Mouse (Mus musculus): ENCODE data around the gene Akt2. TPM values are rescaled to one million over a fixed set of nuclear protein-coding genes. Genes with fewer than 3 reads are reported as not detected.
"Not testable (repeated sequence)": the region's sequence is repeated elsewhere in the genome, so short reads cannot be mapped to it uniquely, and the experiment has no call there.

Gene Akt2
- polyA plus RNA-seq, 1 experiment, result 83.5 TPM

- TF ChIP-seq CTCF (IDR thresholded peaks at IDR 0.05; ENCODE audit: low read depth, low read length) (no peak), POLR2A (IDR thresholded peaks at IDR 0.05; ENCODE audit: borderline replicate concordance, low read depth, low read length) (no peak)
- Histone ChIP-seq H3K27ac (ENCODE audit: insufficient read depth, low read depth, low read length) (no peak overlapping the region), H3K4me1 (ENCODE audit: control insufficient read depth, insufficient read depth, low read length) (no peaks in the 10 kb centered on the region), H3K4me3 (ENCODE audit: insufficient read depth, low read length) (no peak overlapping the region)
Measured at GRCm38 (mm10) chr7:27633166-27633565, 41.8 kb downstream of the Akt2 start.

GRCm38 (mm10) chr7:27634691-27635090 is 43.3 kb downstream of the Akt2 start:
- H3K27ac ChIP-seq (ENCODE audit: insufficient read depth, low read depth, low read length), result no peak overlapping the region
- H3K4me1 ChIP-seq (ENCODE audit: control insufficient read depth, insufficient read depth, low read length), result no peaks in the 10 kb centered on the region
- no peak for TF ChIP-seq POLR2A (IDR thresholded peaks at IDR 0.05; ENCODE audit: borderline replicate concordance, low read depth, low read length)
- no peak overlapping the region for H3K4me3 ChIP-seq (ENCODE audit: insufficient read depth, low read length)

DNA sequence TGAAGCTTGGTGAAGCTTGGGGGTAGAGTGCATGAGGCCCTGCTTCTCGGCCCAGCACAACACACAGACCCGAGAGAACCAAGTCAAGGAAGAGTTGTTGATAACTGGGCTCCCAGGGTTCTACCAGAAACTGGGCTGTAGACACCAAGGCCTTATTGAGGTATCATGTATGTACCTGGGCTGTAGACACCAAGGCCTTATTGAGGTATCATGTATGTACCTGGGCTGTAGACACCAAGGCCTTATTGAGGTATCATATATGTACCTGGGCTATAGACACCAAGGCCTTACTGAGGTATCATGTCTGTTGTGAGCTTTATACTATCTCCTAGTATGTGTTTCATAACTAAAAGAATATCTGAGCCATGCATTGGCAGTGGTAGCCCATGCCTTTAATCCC is 43.7 kb downstream of the Akt2 start:
- H3K4me1 ChIP-seq (ENCODE audit: control insufficient read depth, insufficient read depth, low read length); H3K27ac ChIP-seq (ENCODE audit: insufficient read depth, low read depth, low read length); H3K4me3 ChIP-seq (ENCODE audit: insufficient read depth, low read length): not testable (repeated sequence)

GRCm38 (mm10) chr7:27644471-27644870 is 53.1 kb downstream of the Akt2 start:
- TF ChIP-seq CTCF (IDR thresholded peaks at IDR 0.05; ENCODE audit: low read depth, low read length), result no peak
- no peak for TF ChIP-seq POLR2A (IDR thresholded peaks at IDR 0.05; ENCODE audit: borderline replicate concordance, low read depth, low read length)
- Histone ChIP-seq H3K4me1 (ENCODE audit: control insufficient read depth, insufficient read depth, low read length) (no peaks in the 10 kb centered on the region), H3K27ac (ENCODE audit: insufficient read depth, low read depth, low read length) (no peak overlapping the region), H3K4me3 (ENCODE audit: insufficient read depth, low read length) (no peak overlapping the region)

- Histone ChIP-seq H3K27ac (ENCODE audit: insufficient read depth, low read depth, low read length) (no peak overlapping the region), H3K4me1 (ENCODE audit: control insufficient read depth, insufficient read depth, low read length) (peaks cover 3% of the 10 kb centered on the region; the same call in 1 of the 2 replicates), H3K4me3 (ENCODE audit: insufficient read depth, low read length) (no peak overlapping the region)
- no peak for TF ChIP-seq CTCF (IDR thresholded peaks at IDR 0.05; ENCODE audit: low read depth, low read length)
- no peak for TF ChIP-seq POLR2A (IDR thresholded peaks at IDR 0.05; ENCODE audit: borderline replicate concordance, low read depth, low read length)
Measured at GRCm38 (mm10) chr7:27646516-27646915, 55.2 kb downstream of the Akt2 start.

GRCm38 (mm10) chr7:27647281-27648002 is 56.1 kb downstream of the Akt2 start:
- Histone ChIP-seq H3K4me3 (ENCODE audit: insufficient read depth, low read length) (no peak overlapping the region), H3K4me1 (ENCODE audit: control insufficient read depth, insufficient read depth, low read length) (peaks cover 3% of the 10 kb centered on the region; the same call in 1 of the 2 replicates), H3K27ac (ENCODE audit: insufficient read depth, low read depth, low read length) (no peak overlapping the region)
- TF ChIP-seq POLR2A (IDR thresholded peaks at IDR 0.05; ENCODE audit: borderline replicate concordance, low read depth, low read length) (no peak), CTCF (IDR thresholded peaks at IDR 0.05; ENCODE audit: low read depth, low read length) (no peak)

GRCm38 (mm10) chr7:27649723-27650122 is 58.4 kb downstream of the Akt2 start:
- Histone ChIP-seq H3K4me3 (ENCODE audit: insufficient read depth, low read length) (no peak overlapping the region), H3K27ac (ENCODE audit: insufficient read depth, low read depth, low read length) (no peak overlapping the region)

DNA sequence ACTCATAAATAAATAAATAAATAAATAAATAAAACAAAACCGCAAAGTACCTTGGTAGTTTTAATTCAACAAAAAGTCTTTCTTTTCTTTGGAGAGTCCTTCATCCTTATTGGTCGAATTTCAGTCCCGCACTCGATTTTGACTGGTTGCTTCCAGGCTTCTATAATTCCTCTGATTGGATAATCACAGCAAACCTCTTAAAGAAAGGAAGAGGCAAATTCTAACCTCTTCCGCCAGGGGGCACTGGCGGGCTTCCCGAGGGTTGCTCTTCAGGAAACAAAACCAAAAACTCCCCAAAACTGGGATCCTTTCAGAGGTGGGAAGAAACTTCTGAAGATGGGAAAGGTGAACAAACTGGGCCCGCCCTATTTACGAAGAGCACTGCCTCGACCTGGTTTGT is 59.6 kb downstream of the Akt2 start:
- Histone ChIP-seq H3K4me3 (ENCODE audit: insufficient read depth, low read length) (no peak overlapping the region), H3K4me1 (ENCODE audit: control insufficient read depth, insufficient read depth, low read length) (peaks cover 3% of the 10 kb centered on the region; the same call in 1 of the 2 replicates), H3K27ac (ENCODE audit: insufficient read depth, low read depth, low read length) (no peak overlapping the region)
- TF ChIP-seq CTCF (IDR thresholded peaks at IDR 0.05; ENCODE audit: low read depth, low read length) (peak; percentile 90), POLR2A (IDR thresholded peaks at IDR 0.05; ENCODE audit: borderline replicate concordance, low read depth, low read length) (no peak)

More at GRCm38 (mm10) chr7:27649723-27650122, 58.4 kb downstream of the Akt2 start:
- H3K4me1 ChIP-seq (ENCODE audit: control insufficient read depth, insufficient read depth, low read length), result peaks cover 3% of the 10 kb centered on the region; the same call in 1 of the 2 replicates
- TF ChIP-seq POLR2A (IDR thresholded peaks at IDR 0.05; ENCODE audit: borderline replicate concordance, low read depth, low read length), result no peak
- TF ChIP-seq CTCF (IDR thresholded peaks at IDR 0.05; ENCODE audit: low read depth, low read length), result no peak

- Histone ChIP-seq H3K4me1 (ENCODE audit: control insufficient read depth, insufficient read depth, low read length) (peaks cover 3% of the 10 kb centered on the region; the same call in 1 of the 2 replicates), H3K4me3 (ENCODE audit: insufficient read depth, low read length) (no peak within 1 kb of the TSS), H3K27ac (ENCODE audit: insufficient read depth, low read depth, low read length) (no peak within 1 kb of the TSS)
- no peak for TF ChIP-seq CTCF (IDR thresholded peaks at IDR 0.05; ENCODE audit: low read depth, low read length)
- no peak for TF ChIP-seq POLR2A (IDR thresholded peaks at IDR 0.05; ENCODE audit: borderline replicate concordance, low read depth, low read length)
Measured at GRCm38 (mm10) chr7:27653681-27654437, 62.5 kb downstream of the Akt2 start, which contains the start of gene Ttc9b. Ttc9b (plus strand) TSS chr7:27653915.

Measured in bone marrow macrophage, adult 2 months (primary cell).